Mouse (Mus musculus): ENCODE data around the gene Pitx1. TPM values are rescaled to one million over a fixed set of nuclear protein-coding genes. Genes with fewer than 3 reads are reported as not detected.
A peak's percentile ranks its signal among the peaks of the same experiment; 100 is the strongest.

The Pitx1 gene
- polyA plus RNA-seq, 1 experiment from 2014 or later = not detected

DNA sequence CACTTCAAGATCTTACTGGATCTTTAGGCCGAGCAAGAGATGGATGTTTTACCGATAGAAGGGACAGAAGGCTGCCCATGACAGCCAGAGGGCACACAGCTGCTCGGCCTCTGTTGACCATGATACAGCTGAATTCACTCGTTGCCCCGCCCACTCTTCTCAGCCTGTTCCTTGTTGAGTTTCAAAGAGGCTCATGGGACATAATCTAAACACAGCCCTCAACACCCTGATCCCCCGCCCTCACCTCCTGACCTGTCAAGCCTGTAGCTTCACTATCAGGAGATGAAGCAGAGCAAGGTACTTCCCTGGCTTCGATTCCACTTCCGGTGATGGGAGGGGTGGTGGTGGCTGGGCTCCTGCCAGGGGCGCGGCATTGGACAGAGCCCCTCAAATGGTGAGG lies 11.8 kb upstream of the Pitx1 start:
- peaks cover 20% of the 10 kb centered on the region for H3K4me1 ChIP-seq (replicated peaks)
- no peaks in the 10 kb centered on the region for H3K36me3 ChIP-seq
- no peak overlapping the region for H3K27ac ChIP-seq (replicated peaks)
- 0 out of 2 replicates have a peak, but pooled peaks cover 6% of the 10 kb centered on the region for H3K9me3 ChIP-seq
- H3K4me2 ChIP-seq = no peak overlapping the region
- ATAC-seq (ENCODE audit: low read depth) = no peak
- WGBS = 55% methylated on average over 10 of the region's 10 CpGs
- no peak overlapping the region for H3K4me3 ChIP-seq
- H3K27me3 ChIP-seq = peaks cover 89% of the 10 kb centered on the region
- no peak overlapping the region for H3K9ac ChIP-seq

DNA sequence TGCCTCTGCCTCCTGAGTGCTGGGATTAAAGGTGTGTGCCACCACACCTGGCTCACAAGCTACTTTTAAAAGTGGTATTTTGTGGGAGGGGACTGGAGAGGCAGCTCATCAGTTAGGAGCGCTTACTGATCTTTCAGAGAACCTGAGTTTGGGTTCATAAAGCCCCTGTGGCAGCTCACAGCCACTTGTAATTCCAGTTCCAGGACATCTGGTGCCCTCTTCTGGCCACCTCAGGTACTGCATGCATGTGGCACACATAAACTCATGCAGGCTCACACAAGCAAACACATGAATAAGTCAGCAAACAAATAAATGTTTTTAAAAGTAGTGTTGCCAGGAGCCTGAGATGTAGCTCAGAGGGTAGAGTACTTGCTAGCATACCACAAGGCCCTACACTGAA lies 7.7 kb upstream of the Pitx1 start:
- H3K9me3 ChIP-seq = 0 out of 2 replicates have a peak, but pooled peaks cover 6% of the 10 kb centered on the region

GRCm38 (mm10) chr13:55840223-55840622 lies 4.2 kb upstream of the Pitx1 start:
- H3K27me3 ChIP-seq = peaks cover 98% of the 10 kb centered on the region
- H3K4me3 ChIP-seq = no peak overlapping the region
- no peaks in the 10 kb centered on the region for H3K36me3 ChIP-seq
- 0 out of 2 replicates have a peak, but pooled peaks cover 6% of the 10 kb centered on the region for H3K9me3 ChIP-seq
- ATAC-seq (ENCODE audit: low read depth) = no peak
- WGBS = 13% methylated on average over 14 of the region's 14 CpGs
- H3K27ac ChIP-seq (replicated peaks) = no peak overlapping the region
- H3K4me1 ChIP-seq (replicated peaks) = peaks cover 18% of the 10 kb centered on the region
- H3K4me2 ChIP-seq = no peak overlapping the region
- H3K9ac ChIP-seq = no peak overlapping the region

More for the DNA sequence above, 7.7 kb upstream of the Pitx1 start:
- H3K36me3 ChIP-seq = no peaks in the 10 kb centered on the region
- no peak for ATAC-seq (ENCODE audit: low read depth)
- WGBS = 96% methylated on average over 1 of the region's 1 CpGs
- H3K4me1 ChIP-seq (replicated peaks) = peaks cover 24% of the 10 kb centered on the region
- H3K27ac ChIP-seq (replicated peaks) = no peak overlapping the region
- no peak overlapping the region for H3K4me2 ChIP-seq
- H3K4me3 ChIP-seq = no peak overlapping the region
- peaks cover 98% of the 10 kb centered on the region for H3K27me3 ChIP-seq
- no peak overlapping the region for H3K9ac ChIP-seq

- no peak overlapping the region for H3K4me3 ChIP-seq
- 1% methylated on average over 32 of the region's 32 CpGs for WGBS
- H3K27me3 ChIP-seq = peaks cover 100% of the 10 kb centered on the region
- peaks cover 18% of the 10 kb centered on the region for H3K4me1 ChIP-seq (replicated peaks)
- H3K36me3 ChIP-seq = no peaks in the 10 kb centered on the region
- no peak overlapping the region for H3K4me2 ChIP-seq
- no peak for ATAC-seq (ENCODE audit: low read depth)
- H3K27ac ChIP-seq (replicated peaks) = no peak overlapping the region
- H3K9ac ChIP-seq = no peak overlapping the region
- H3K9me3 ChIP-seq = no peaks in the 10 kb centered on the region
Measured at GRCm38 (mm10) chr13:55836786-55837780, 1.1 kb upstream of the Pitx1 start.

GRCm38 (mm10) chr13:55835548-55836097 lies 369 bp downstream of the Pitx1 start:
- Histone ChIP-seq H3K4me1 (replicated peaks) (peaks cover 25% of the 10 kb centered on the region), H3K27ac (replicated peaks) (no peak overlapping the region), H3K36me3 (no peaks in the 10 kb centered on the region), H3K9ac (no peak overlapping the region), H3K9me3 (no peaks in the 10 kb centered on the region), H3K4me2 (no peak overlapping the region), H3K4me3 (no peak overlapping the region), H3K27me3 (peaks cover 99% of the 10 kb centered on the region)
- ATAC-seq (ENCODE audit: low read depth) = no peak
- under 1% methylated on average over 33 of the region's 33 CpGs for WGBS

DNA sequence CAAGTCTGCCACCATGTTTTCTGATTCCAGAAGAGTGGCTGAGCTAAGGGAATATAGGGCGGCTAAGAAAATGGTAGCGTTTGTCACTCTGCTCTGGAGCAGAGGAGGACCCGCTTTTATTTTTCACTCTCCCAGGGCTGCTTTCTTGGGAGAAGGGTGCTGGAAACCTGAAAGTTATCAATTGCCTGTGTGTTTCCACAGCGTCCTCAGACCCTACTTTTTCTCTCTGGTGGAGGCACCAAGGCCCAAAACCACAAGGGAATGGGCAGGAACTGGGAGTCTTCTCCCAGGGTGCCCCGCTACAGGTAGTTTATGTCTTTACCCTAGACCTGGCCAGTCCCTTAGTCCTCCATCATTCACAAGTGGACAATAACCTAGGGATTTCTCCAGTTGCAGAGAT lies 1.3 kb downstream of the Pitx1 start:
- no peak overlapping the region for H3K4me2 ChIP-seq
- WGBS = 5% methylated on average over 5 of the region's 5 CpGs
- no peak for ATAC-seq (ENCODE audit: low read depth)
- H3K27me3 ChIP-seq = peaks cover 99% of the 10 kb centered on the region
- H3K4me1 ChIP-seq (replicated peaks) = peaks cover 22% of the 10 kb centered on the region
- H3K27ac ChIP-seq (replicated peaks) = no peak overlapping the region
- no peak overlapping the region for H3K9ac ChIP-seq
- no peak overlapping the region for H3K4me3 ChIP-seq
- H3K9me3 ChIP-seq = no peaks in the 10 kb centered on the region
- no peaks in the 10 kb centered on the region for H3K36me3 ChIP-seq

GRCm38 (mm10) chr13:55833921-55834320 lies 2.1 kb downstream of the Pitx1 start:
- Histone ChIP-seq H3K4me2 (no peak overlapping the region), H3K27me3 (peaks cover 99% of the 10 kb centered on the region), H3K36me3 (no peaks in the 10 kb centered on the region), H3K9ac (no peak overlapping the region), H3K9me3 (no peaks in the 10 kb centered on the region), H3K4me1 (replicated peaks) (peaks cover 22% of the 10 kb centered on the region), H3K27ac (replicated peaks) (no peak overlapping the region), H3K4me3 (no peak overlapping the region)
- no peak for ATAC-seq (ENCODE audit: low read depth)
- WGBS = 4% methylated on average over 7 of the region's 7 CpGs

- Histone ChIP-seq H3K27ac (replicated peaks) (no peak overlapping the region), H3K9me3 (no peaks in the 10 kb centered on the region), H3K9ac (no peak overlapping the region), H3K4me1 (replicated peaks) (peaks cover 30% of the 10 kb centered on the region), H3K36me3 (no peaks in the 10 kb centered on the region), H3K4me3 (no peak overlapping the region), H3K4me2 (no peak overlapping the region), H3K27me3 (peaks cover 99% of the 10 kb centered on the region)
- 11% methylated on average over 1 of the region's 1 CpGs for WGBS
- ATAC-seq (ENCODE audit: low read depth) = no peak
Measured at GRCm38 (mm10) chr13:55832602-55833001, 3.4 kb downstream of the Pitx1 start.

DNA sequence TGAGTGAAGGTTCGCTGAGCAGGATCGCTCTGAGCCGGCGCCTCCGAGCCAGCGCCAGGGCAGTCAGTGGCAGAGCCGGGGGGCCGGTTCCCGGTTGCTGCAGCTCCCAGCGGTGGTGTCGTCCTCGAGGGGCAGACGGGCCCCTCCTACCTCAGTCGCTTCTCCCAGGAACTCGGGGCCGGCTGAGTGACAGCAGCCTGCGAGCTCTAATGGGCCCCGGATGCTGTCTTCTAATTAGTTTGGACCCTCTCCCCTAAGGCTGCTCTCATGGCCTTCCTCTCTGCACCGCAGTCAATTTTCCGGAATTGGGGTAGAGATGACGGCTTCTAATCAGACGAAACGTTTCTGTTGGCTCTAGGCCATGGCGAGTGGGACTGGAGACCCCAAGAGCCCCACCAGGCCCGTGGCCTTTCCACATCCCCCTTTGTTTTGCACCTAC lies 4.3 kb downstream of the Pitx1 start:
- no peaks in the 10 kb centered on the region for H3K9me3 ChIP-seq
- 0% methylated on average over 25 of the region's 25 CpGs for WGBS
- H3K27me3 ChIP-seq = peaks cover 95% of the 10 kb centered on the region
- ATAC-seq (ENCODE audit: low read depth) = no peak
- H3K27ac ChIP-seq (replicated peaks) = no peak overlapping the region
- H3K4me2 ChIP-seq = peak overlapping the region; percentile 18; the same call in 1 of the 2 replicates
- H3K4me1 ChIP-seq (replicated peaks) = peaks cover 30% of the 10 kb centered on the region
- no peak overlapping the region for H3K4me3 ChIP-seq
- no peaks in the 10 kb centered on the region for H3K36me3 ChIP-seq
- H3K9ac ChIP-seq = no peak overlapping the region

DNA sequence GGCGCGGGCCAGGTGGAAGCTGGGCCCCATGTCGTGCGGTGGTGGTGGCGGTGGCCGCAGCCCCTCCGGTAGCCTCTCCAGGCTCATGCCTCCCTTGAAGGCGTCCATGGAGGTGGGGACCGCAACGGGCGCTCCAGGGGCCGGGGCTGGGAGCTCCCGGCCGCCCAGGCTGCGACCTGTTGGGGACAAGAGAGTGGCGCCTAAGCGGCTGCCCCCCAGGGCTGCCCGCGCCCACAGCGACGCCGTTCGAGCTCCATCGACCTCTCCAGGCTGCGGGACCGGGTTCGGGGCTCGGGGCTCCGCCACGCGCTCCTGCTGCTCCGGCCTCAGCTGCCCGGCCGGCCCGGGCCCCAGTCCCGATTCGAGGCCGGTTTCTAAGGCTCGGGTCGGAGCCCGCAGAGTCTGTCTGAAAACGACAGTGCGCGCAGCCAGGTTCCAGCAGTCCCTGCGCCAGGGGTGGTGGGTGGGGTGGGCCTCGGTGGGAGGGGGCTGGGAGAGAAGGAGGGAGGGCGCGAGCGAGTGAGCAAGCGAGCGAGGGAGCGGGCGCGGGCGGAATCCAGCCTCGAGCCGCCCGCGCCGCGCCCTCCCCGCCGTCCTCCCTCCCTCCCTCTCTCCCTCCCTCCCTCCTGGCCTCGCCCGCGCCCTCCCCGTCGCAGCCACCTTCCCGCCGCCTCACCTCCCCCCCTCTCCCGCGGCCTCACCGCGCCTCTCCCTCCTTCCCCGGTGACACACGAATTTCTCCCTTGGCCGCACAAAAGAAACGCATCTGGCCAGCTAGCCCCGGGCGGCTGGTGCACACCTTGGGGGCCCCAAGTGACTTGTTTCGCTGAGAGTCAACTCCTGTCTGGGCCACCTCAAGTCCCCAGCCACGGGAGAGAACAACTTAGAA lies 4.9 kb downstream of the Pitx1 start:
- Histone ChIP-seq H3K4me2 (peak overlapping the region; percentile 18), H3K36me3 (no peaks in the 10 kb centered on the region), H3K27ac (replicated peaks) (no peak overlapping the region), H3K4me3 (peak overlapping the region; percentile 2), H3K4me1 (replicated peaks) (peaks cover 28% of the 10 kb centered on the region), H3K27me3 (peaks cover 95% of the 10 kb centered on the region), H3K9ac (peak overlapping the region; percentile 5; the same call in 1 of the 2 replicates), H3K9me3 (no peaks in the 10 kb centered on the region)
- WGBS = 1% methylated on average over 59 of the region's 82 CpGs
- ATAC-seq (ENCODE audit: low read depth) = no peak

DNA sequence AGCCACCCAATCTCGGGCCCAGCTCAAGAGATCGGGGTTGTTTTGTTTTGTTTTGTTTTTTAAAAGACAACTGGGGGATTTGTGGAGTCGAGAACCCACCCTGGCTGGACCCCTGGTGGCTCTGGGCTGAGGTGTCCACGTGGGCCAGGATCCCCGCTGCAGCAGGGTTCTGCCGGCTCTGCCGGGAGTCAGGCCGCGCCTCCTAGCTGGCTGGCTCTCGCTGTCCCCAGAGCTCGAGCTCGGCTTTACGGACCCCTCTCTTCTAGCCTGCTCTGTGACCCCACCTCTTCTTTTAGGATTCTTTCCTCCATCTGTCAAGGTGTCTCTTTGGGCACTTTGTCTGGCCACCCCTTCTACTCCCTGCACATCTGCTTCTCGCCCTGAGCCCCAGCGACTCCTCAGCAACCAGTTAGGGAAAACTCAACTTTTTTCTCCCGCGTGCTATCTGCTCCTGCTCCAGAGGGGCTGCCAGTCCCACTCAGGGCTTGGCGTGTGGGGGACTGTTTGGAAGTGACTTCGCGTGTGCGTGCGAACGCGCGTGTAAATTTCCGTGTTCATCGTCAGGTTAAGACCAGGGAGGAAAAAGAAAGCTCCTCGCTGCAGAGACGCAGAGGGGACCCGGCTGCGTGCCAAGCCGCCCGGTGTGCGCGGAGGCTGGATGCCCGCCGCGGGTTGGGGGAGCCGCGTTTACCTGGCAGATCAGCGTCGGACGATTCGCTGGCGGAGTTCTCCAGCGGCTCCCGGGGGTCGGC lies 5.7 kb downstream of the Pitx1 start:
- under 1% methylated on average over 48 of the region's 48 CpGs for WGBS

More for the DNA sequence above, 5.7 kb downstream of the Pitx1 start:
- Histone ChIP-seq H3K4me2 (peak overlapping the region; percentile 18), H3K9me3 (no peaks in the 10 kb centered on the region), H3K4me3 (peak overlapping the region; percentile 2), H3K4me1 (replicated peaks) (peaks cover 24% of the 10 kb centered on the region), H3K27me3 (peaks cover 95% of the 10 kb centered on the region), H3K36me3 (no peaks in the 10 kb centered on the region), H3K9ac (no peak overlapping the region), H3K27ac (replicated peaks) (no peak overlapping the region)
- ATAC-seq (ENCODE audit: low read depth) = no peak
